Mouse (Mus musculus): ENCODE data around the gene Enah. TPM values are rescaled to one million over a fixed set of nuclear protein-coding genes. Genes with fewer than 3 reads are reported as not detected.

Gene Enah
- total RNA-seq, 2 experiments from 2014 or later = 50.1 to 69.1 TPM

DNA sequence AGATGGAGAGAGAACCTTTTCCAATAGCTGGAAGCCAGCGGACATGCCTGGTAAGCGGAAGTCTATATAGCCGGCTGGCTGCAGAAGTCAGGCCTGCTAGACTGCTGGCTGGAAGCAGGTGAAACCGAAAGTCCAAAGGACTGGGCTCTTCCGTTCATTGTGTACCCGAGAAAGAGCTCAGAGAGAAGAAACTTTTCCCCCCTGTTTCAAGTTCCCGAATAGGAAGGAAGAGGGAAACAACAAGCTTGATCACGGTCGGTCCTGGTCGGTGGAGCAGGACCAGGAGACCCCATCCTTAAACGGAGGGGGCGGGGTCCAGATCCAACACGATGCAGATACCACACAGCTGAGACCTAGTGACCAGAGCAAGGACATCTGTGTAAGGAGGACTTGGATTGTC is 167.3 kb downstream of the Enah start:
- intact Hi-C loops (cut with DNase I) = no loop called here
- DNase-seq = no peak

DNA sequence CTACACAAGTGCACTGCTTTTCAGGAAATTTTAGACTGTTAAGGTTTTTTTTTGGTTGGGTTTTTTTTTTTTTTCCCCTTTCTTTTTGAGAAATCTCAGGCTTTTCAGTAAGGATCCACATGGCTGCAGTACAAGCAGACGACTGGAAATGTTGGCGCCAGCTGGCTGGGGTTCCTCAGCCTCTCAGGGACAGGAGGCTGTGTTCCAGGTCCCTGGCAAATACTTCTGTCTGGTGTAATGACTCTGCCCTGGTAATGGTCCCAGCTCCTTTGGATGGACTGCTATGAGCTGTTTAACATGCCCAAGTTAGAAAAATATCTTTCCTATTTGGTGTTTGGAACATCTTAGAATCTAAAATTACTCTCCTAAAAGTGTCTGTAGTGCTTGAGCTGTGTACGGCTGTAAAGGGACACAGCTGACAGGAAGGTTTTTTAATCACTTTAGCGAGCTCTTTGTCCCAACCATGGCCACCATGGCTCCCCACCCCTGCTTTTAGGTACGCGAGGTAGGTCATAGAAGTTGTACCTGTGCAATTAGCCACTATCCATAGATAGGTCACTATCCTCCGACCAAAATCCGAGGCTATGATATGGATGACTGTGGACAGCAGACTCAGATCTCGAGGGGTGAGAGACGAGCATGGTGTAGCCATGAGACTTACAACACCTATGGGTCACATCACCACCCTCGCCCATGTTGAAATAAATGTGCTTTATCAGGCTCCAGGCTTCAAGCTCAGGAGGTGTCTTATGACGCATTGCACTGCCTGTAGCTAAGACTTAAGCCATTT is 168.1 kb downstream of the Enah start:
- intact Hi-C loops (cut with DNase I) = no loop called here
- peak; percentile 77 for DNase-seq

GRCm38 (mm10) chr1:181850441-181850840 is 169.3 kb downstream of the Enah start:
- no peak for DNase-seq
- intact Hi-C loops (cut with DNase I) = no loop called here

- no peak for DNase-seq
- intact Hi-C loops (cut with DNase I) = no loop called here
These were observed 171.6 kb downstream of the Enah start for GRCm38 (mm10) chr1:181848210-181848609.

- intact Hi-C loops (cut with DNase I) = no loop called here
- DNase-seq = no peak
These were observed 172.4 kb downstream of the Enah start for GRCm38 (mm10) chr1:181847396-181847795.

Other genes with a start within 250 kb of the Enah start
- 10 to 100 TPM; 17.7 to 20.5 TPM for gene Lbr, start 176.9 kb downstream of the Enah start, total RNA-seq (2021)
- gene Srp9, start 104.7 kb upstream of the Enah start, total RNA-seq (2021) = 10 to 100 TPM; 38.7 to 42.4 TPM
- gene Vmn1r1, start 144.5 kb upstream of the Enah start, total RNA-seq (2021) = not detected